Mouse (Mus musculus) monocyte, adult 5-6 weeks (primary cell): ENCODE measurements around the gene Hist1h2bl. TPM values are rescaled to one million over a fixed set of nuclear protein-coding genes. Genes with fewer than 3 reads are reported as not detected.
"Not testable (repeated sequence)": the region's sequence is repeated elsewhere in the genome, so short reads cannot be mapped to it uniquely, and the experiment has no call there.

Source experiments
- ATAC-seq: fragments of 153-309, 156-312 bp; replicated peaks from 2 replicates; pipeline ENCODE4 v1.8.0; 2017; ENCODE audit warnings: mild to moderate bottlenecking; ENCODE audit not compliant: low TSS enrichment, insufficient number of reproducible peaks, severe bottlenecking, poor library complexity, low FRiP score
- total RNA-seq: library from RNA; stranded (forward); fragments of 200-1000, 200-491, 200-594 nt; gene quantifications from 3 replicates; pipeline ENCODE4 v1.2.3, GENCODE M21; 2017

Gene Hist1h2bl
- total RNA-seq, 1 experiment from 2014 or later = not detected

DNA sequence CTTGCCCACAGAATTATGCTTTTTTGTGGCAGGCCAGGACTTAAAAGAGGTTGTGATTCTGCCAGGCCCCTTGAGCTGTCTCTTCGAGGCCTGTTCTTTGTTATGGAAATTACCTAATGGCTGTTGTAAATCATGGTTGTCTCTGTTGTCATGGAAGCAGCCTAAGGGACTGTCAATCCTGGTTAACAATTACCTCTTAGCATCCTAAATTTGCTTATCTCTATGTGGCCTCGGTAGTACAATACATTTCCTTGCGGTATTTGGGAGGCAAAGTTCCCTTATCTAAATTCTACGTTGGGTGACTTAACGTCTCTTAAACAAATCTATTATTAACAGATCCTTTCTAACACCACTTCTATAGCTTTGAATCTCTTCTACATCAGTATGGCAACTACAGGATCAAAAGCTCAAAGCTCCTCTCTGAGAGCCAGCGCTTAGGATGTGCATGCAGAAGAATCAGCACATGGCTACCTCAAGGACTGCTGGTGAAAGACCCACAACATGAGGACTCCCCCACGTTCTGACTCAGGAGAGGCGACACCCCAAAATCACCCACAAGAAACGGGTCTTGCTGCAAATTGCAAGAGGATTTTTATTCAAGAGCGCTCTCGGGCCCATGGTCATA is 12.1 kb upstream of the Hist1h2bl start:
- no peak for ATAC-seq

DNA sequence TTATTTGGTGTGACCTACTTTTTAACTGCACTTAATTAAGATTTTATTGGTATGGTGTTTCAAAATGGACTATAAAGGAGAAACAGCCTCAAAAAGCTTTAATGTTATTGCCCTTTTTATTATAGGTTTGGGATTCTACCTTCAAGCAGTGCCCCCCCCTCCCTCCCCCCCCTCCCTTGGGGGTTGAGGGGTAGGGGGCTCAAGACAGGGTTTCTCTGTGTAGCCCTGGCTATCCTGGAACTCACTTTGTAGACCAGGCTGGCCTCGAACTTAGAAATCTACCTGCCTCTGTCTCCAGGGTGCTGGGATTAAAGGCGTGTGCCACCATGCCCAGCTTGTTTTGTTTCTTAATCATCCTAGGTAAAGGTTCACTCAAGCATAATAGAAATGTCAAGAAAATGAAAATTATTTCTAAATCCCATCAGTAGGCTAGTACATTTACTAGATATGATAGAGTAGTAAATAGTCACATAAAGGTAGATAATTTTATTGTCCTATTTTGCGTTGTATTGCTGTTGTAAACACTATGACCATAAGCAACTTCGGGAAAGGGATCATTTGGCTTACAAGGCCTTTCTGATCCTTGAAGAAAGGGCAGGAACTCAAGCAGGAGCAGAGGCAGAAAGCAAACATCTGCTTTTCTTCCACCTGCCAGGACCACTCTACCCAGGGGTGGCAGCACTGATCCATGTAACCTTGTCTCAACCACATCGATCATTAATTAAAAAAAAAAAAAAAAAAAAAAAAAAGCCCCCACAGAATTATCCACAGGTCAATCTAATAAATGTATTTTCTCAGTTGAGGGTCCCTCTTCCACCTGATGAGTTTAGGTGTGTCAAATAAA is 7.3 kb upstream of the Hist1h2bl start:
- ATAC-seq = no peak

DNA sequence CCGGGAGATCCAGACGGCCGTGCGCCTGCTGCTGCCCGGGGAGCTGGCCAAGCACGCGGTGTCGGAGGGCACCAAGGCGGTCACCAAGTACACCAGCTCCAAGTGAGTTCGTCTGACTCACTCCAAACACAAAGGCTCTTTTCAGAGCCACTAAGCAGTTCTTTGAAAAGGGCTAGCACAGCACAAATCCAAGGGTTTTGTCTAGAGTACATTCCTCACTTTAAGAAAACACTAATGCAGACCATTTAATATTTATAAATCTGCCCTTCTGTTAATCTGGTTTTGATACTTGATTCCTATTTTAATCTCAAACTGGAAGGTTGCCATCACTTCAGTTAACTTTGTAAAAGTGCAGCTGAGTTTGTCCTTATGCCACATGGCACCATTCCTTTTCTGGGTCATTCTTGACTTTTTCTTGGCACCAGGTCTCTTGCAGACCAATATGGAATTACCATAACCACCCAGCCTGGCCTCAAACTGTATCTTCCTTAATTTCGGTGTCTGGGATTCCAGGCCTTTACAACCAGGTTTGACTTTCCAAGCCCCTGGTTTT is 6.5 kb upstream of the Hist1h2bl start:
- no peak for ATAC-seq

DNA sequence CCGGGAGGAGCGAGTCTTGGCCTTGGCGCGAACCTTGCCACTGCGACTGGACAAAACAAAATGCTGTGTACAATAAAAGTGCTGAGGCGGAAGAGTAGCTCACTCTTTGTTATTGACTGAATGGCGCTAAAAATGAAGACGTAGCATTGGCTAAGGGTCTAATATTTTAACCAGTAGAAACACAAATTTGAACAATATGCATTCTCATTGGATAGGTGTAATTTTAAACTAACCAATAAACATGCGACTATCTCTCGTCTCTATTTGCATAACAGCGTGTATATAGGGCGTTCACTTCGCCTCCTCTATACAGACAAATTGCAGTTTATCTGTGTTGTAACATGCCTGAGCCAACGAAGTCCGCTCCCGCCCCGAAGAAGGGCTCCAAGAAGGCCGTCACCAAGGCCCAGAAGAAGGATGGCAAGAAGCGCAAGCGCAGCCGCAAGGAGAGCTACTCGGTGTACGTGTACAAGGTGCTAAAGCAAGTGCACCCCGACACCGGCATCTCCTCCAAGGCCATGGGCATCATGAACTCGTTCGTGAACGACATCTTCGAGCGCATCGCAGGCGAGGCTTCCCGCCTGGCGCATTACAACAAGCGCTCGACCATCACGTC is 5.9 kb upstream of the Hist1h2bl start, which contains the start of gene Hist1h2bm:
Hist1h2bm (plus strand) TSS at position 288 of the 616 bp plus-strand sequence.
- peak; percentile 94 for ATAC-seq

DNA sequence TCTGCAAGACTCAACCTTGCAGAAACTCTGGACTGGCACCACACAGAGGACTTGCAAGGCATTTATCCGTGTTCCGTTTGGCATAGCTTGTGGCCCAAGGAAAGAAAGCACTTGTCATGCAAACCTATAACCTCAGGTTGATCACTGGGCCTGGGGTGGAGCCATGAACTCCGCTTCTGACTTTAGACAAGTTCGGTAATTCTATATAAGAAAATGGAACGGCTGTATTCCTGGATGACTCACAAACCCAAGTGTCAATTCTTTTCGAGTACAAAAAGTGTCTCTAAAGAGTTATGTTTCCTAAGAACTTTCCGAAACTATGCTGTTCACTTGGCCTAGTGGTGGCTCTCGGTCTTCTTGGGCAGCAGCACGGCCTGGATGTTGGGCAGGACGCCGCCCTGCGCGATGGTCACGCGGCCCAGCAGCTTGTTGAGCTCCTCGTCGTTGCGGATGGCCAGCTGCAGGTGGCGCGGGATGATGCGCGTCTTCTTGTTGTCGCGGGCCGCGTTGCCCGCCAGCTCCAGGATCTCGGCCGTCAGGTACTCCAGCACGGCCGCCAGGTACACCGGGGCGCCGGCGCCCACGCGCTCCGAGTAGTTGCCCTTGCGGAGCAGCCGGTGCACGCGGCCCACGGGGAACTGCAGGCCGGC is 5.3 kb upstream of the Hist1h2bl start:
- not testable (repeated sequence) for ATAC-seq

DNA sequence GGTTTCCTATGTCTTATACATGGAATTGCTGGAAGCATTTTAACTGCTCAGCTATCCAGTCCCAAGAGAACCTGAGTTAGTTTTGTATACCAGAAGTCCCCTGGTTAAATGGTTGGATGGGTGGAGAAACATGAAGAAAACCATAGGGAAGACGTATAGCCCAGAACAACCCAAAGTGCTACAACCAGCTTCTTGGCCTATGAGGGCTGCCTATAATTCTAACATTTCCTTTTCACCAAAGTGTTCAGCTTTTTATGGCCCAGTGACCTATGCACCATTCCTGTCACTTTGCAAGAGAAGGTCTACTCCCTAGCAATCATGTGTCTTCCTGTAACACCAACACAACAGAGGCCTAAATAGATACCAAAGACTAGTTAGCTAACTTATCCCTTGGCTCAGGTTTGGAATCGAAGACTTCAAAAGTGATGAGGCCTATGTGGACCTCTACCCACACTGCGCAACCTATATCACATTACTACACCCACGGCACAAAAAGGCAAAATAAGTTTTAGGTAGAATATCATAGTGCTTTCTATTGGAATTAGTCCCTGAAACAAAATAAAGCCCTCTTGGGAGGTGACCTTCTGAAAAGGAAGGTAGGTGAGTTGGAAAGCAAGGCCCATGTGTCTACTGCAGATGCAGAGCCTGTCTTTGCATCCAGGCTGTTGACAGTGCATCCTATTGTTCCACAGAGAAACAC is 2.6 kb upstream of the Hist1h2bl start:
- ATAC-seq = no peak

DNA sequence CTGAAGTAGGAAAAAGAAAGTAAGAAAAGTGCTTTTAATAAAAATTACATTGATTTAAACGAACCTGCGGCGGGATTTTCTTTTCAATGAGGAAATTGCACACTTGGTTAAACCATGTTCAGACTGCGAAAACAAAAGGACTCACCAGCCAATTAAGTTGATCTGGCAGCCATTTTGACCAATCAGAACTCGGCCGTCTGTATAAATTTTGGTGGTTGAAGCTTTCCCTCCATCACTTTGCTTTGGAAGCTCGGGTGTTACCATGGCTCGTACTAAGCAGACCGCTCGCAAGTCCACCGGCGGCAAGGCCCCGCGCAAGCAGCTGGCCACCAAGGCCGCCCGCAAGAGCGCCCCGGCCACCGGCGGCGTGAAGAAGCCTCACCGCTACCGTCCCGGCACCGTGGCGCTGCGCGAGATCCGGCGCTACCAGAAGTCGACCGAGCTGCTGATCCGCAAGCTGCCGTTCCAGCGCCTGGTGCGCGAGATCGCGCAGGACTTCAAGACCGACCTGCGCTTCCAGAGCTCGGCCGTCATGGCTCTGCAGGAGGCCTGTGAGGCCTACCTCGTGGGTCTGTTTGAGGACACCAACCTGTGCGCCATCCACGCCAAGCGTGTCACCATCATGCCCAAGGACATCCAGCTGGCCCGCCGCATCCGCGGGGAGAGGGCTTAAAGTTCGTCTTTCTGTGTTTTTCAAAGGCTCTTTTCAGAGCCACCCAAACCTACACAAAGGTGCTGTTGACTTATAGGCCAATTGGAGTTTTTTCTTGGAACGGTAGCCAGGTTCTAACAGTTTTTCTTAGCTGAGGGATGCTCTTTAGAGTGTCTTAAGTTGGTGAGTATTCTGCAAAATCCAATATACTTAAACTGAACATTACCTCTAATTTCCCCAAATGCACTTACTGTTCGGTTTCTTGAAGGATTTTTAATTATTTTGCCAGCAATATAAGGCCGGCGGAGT is 1.7 kb upstream of the Hist1h2bl start, which contains the start of gene Hist1h3h:
Hist1h3h (plus strand) TSS at position 263 of the 961 bp plus-strand sequence.
- ATAC-seq = peak; percentile 47; the same call in 1 of the 2 replicates

DNA sequence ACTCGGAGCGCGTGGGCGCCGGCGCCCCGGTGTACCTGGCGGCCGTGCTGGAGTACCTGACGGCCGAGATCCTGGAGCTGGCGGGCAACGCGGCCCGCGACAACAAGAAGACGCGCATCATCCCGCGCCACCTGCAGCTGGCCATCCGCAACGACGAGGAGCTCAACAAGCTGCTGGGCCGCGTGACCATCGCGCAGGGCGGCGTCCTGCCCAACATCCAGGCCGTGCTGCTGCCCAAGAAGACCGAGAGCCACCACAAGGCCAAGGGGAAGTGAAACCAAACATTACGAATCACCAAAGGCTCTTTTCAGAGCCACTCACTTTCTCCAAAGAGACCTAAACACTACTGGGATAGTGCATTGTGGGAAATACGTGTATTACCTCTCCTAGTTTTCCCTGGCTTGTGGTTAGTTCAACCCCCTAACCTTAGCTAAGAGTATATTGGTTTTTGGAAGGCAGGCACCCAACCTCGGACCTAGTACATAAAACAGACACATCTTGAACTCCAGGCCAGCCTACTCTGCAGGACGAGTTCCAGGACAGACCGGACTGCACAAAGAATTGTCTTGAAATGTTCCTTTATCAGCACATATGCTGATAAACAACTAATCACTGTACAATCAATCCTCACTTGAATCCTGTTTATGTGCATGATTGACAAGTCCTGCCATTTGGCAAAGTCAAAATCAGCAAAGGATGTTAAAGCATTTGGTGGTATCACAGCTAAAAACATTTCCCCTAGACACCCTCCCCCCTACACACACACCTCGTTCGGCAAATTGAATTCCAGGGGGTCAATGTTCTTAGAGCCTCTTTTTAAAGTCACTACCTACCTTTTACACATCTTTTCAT is 823 bp upstream of the Hist1h2bl start:
- peak; percentile 54 for ATAC-seq

DNA sequence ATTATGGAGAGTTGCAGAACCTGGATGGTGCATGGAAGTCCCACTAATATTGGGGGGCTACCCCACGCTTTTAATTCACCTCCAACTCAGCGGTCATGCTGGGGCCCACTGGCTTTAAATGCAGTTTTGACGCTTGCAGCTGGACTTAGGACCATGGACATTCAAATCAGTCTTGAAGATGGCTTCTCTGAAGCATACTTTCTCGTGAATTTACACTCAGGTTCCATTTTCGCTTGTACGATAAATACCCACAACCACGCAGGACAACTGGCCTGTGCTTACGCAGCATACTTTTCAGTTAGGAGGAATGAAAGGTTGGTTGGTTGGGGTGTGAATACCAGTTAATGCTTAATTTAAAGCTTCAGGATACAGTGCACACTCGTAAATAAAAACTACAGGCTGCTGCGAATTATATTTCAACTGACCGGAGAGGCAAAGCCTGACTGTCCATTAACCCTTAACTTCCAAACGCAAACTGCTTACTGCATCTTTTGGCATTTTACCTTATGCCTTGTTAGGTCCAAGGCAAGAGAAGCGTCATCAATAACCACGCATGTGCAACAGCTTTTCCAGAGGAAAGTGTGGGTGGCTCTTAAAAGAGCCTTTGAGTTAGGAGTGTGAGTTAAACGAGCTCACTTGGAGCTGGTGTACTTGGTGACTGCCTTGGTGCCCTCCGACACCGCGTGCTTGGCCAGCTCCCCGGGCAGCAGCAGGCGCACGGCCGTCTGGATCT is 646 bp downstream of the Hist1h2bl start:
- ATAC-seq = no peak

DNA sequence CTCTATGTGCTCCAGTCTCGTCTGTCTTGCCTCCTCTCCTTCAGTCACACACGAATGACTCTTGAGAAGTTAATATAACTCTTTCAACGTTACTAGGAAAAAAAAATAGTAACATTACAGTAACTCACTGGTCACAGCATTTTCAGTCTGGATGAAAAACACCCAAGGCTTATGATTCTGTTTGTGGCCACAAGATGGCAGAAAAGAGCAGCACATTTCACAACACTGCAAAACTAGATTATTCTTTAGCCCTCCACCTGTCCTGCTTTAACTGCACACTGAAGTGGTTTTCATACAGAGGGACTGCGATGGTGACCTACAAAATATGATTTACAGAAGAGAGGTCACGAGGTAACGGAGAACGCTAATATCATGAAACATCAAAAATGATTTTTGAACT is 1.2 kb downstream of the Hist1h2bl start:
- peak; percentile 46 for ATAC-seq

DNA sequence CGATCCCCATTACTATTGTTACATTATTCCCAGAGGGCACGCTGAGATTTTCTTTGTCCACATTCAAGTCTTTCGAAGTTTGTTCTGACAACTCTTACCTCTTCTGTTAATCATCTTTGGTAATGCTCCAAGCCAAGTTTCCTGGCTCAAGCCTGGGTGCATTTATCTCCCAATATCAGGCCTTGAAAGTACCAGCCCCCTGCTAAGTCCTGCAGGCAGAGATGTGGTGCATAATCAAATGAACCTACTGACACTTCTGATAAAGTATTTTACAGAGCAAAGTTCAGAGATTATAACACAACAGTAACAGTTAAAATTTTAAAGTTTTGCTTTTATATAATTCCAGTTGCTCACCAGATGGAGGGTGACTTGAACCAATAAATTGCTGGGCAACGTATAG is 4.2 kb downstream of the Hist1h2bl start:
- no peak for ATAC-seq

DNA sequence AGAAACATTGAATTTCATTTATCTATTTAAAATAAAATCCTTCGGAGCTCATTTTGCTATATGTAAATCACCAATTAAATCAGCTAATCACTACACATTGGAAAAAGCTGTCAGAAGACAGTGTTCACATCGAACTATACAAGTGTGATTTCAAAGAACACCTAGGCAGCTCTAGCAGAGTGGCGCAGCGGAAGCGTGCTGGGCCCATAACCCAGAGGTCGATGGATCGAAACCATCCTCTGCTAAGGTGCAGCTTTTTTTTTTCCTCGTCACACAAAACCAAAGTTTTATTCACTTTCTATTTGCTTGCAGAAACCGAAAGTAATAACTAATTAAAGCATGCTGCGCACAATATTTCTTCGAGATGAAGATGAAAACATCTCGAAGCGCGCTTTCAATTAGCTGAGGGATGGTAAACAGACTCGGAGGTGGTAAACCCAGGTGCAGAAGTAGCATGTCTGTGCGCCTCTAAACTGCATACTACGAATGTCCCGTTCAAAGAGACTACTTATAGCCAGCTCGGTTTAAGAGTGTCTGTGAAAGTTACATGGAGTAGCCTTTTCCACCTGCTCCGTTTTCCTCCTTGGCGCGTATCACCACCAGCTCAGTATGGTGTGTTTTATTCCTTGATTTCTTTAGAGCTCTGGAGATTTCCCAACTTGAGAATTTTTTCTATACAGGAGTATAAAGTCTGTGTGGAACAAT is 5.0 kb downstream of the Hist1h2bl start:
- no peak for ATAC-seq

DNA sequence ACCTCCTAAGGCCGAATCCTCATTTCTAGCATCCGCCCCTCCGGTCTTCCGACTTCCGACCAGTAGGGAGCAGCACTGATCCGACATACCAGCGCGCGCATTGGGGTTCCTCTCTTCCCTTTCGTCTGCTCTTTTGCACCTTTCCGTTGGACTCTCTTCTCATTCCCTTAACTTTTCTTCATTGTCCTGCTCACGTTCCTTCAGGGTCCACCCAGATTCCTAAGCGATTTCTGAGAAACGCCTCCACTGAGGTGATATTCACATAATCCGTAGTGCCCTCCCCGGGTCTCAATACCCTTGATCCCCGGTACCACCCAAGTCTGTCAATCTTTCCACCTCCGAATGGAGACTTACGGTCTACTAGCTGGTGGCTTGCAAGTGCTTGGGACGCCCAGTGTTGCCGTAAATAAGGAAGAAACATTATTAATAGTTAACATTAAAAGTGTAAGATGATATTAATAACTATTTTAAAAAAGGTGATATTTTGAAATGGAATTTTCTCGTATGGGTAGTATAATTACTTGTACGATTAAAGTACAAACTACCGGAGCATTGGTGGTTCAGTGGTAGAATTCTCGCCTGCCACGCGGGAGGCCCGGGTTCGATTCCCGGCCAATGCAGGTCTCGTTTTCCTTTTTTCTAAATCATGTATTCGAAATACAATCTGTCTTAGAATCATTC is 5.8 kb downstream of the Hist1h2bl start:
- ATAC-seq = peak; percentile 79

DNA sequence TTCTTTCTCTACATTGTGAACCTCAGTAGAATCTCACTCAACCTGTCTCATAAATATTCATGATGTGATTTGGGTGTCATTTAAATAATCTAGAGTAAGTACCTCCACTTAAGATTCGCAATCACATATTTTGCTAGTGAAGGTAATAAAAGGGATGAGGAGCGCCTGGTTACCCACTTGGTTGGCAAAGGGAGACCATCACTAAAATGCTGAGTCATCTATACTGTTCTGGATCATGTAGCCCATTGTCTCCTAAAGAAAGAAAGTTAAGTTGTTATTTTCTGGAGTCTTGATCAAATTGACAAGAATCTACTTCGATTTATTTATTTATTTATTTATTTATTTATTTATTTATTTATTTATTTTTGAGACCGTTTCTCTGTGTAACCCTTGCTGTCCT is 9.3 kb downstream of the Hist1h2bl start:
- no peak for ATAC-seq

DNA sequence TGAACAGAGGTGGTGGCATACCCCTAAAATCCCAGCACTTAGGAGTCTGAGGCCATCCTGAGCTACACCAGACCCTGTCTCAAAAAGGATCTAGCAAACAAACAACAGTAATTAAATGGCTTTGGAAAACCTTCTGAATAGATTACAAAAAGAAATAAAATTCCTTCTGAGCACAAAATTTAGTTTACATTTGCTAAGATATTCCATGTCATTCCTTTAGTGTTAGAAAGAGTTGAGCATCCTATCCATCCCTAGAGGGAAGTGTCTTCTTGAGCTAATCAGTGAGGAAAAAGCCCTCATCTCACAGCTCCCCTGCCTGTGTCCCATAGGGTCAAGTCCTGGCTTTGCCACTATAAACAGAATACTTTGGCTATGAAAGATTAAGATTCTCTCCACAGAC is 18.1 kb downstream of the Hist1h2bl start, which contains the start of gene Olfr1359:
Olfr1359 (plus strand) TSS at position 301 of the 400 bp plus-strand sequence.
- no peak for ATAC-seq
